In the genomic region with DNA sequence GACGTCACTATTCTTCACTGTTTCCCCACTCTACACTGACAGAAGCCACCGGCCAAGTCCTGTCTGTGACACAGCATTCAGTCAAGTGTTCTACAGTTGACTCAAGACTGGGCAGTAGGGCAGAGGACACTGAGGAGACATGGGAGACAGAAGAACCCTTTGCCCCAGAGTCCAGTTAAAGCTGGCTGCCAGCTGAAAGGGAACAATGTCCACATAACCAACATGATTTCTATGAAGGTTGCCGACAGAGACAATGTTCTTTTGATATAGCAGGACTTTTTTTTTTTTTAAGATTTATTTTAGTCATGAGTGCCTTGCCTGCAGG, we compare ENCODE assay signal across 18 mouse cellular contexts. TPM values are rescaled to one million over a fixed set of nuclear protein-coding genes. Genes with fewer than 3 reads are reported as not detected.
DNase-seq lines count a peak whose midpoint lies in the region; ATAC-seq and TF ChIP-seq lines count a peak whose summit lies in the region.
"Had no signal": no experiment of that assay in that cellular context is flagged by ENCODE, and none has a peak within 500 bp of the region (broad histone marks: within the 10 kb centered on the region; RNA-seq: fewer than 3 reads in every experiment).

No protein-coding gene starts in this region.

- no peak for TF ChIP-seq EP300 in heart, postnatal 0 days (IDR thresholded peaks at IDR 0.05; ENCODE audit: low read depth)
- TF ChIP-seq EP300 in lung, postnatal 0 days (IDR thresholded peaks at IDR 0.05) = no peak

- 43% methylated on average over 3 of the region's 3 CpGs for WGBS in heart, postnatal 0 days
- WGBS in heart, embryonic 11.5 days (ENCODE audit: insufficient replicate concordance) = 72% methylated on average over 3 of the region's 3 CpGs
- WGBS in lung, postnatal 0 days = 46% methylated on average over 3 of the region's 3 CpGs
- WGBS in kidney, postnatal 0 days = 63% methylated on average over 3 of the region's 3 CpGs
- 56% methylated on average over 3 of the region's 3 CpGs for WGBS in small intestine, adult 2 months

- H3K36me3 ChIP-seq in heart, postnatal 0 days (replicated peaks; ENCODE audit: control insufficient read depth, insufficient read depth, low read length) = no peaks in the 10 kb centered on the region
- no peaks in the 10 kb centered on the region for H3K36me3 ChIP-seq in heart, embryonic 11.5 days (ENCODE audit: control insufficient read depth, insufficient read depth, low read length)
- H3K36me3 ChIP-seq in lung, postnatal 0 days (ENCODE audit: insufficient read depth, low read length) = no peaks in the 10 kb centered on the region
- H3K36me3 ChIP-seq in kidney, postnatal 0 days (ENCODE audit: insufficient read depth, low read length) = no peaks in the 10 kb centered on the region
- H3K36me3 ChIP-seq in small intestine, adult 2 months (ENCODE audit: control insufficient read depth, insufficient read depth, low read length) = no peaks in the 10 kb centered on the region
- H3K36me3 ChIP-seq: hindbrain, embryonic 12.5 days; limb, embryonic 13.5 days; midbrain, embryonic 10.5 days; neural tube, embryonic 12.5 days had no signal

- ATAC-seq in heart, postnatal 0 days (ENCODE audit: insufficient read depth, low read depth) = no peak
- ATAC-seq in heart, embryonic 11.5 days (replicated peaks; ENCODE audit: insufficient number of reproducible peaks, low FRiP score, low TSS enrichment) = no peak
- ATAC-seq in lung, postnatal 0 days = peak; percentile 36
- peak; percentile 79 for ATAC-seq in kidney, postnatal 0 days (replicated peaks; ENCODE audit: low FRiP score, low read depth)

- no peak overlapping the region for H3K9ac ChIP-seq in heart, postnatal 0 days (replicated peaks; ENCODE audit: low read depth, low read length)
- no peak overlapping the region for H3K9ac ChIP-seq in heart, embryonic 11.5 days (ENCODE audit: low read depth, low read length)
- no peak overlapping the region for H3K9ac ChIP-seq in lung, postnatal 0 days (replicated peaks; ENCODE audit: low read depth)
- no peak overlapping the region for H3K9ac ChIP-seq in kidney, postnatal 0 days (ENCODE audit: low read depth, low read length)
- H3K9ac ChIP-seq: hindbrain, embryonic 12.5 days; limb, embryonic 13.5 days; neural tube, embryonic 12.5 days had no signal

- no peaks in the 10 kb centered on the region for H3K9me3 ChIP-seq in heart, postnatal 0 days (replicated peaks; ENCODE audit: control insufficient read depth, low read length)
- no peaks in the 10 kb centered on the region for H3K9me3 ChIP-seq in heart, embryonic 11.5 days (replicated peaks; ENCODE audit: control insufficient read depth, low read length)
- H3K9me3 ChIP-seq in lung, postnatal 0 days (ENCODE audit: low read length) = no peaks in the 10 kb centered on the region
- no peaks in the 10 kb centered on the region for H3K9me3 ChIP-seq in kidney, postnatal 0 days (replicated peaks; ENCODE audit: low read length)
- H3K9me3 ChIP-seq: hindbrain, embryonic 12.5 days; limb, embryonic 13.5 days; midbrain, embryonic 10.5 days; neural tube, embryonic 12.5 days had no signal

- no peaks in the 10 kb centered on the region for H3K27me3 ChIP-seq in heart, postnatal 0 days (ENCODE audit: control insufficient read depth, insufficient read depth, low read length)
- H3K27me3 ChIP-seq in heart, embryonic 11.5 days (ENCODE audit: control insufficient read depth, insufficient read depth, low read length) = no peaks in the 10 kb centered on the region
- H3K27me3 ChIP-seq in lung, postnatal 0 days (replicated peaks; ENCODE audit: insufficient read depth, low read length) = no peaks in the 10 kb centered on the region
- H3K27me3 ChIP-seq in kidney, postnatal 0 days (ENCODE audit: insufficient read depth, low read length) = no peaks in the 10 kb centered on the region
- H3K27me3 ChIP-seq in small intestine, adult 2 months (ENCODE audit: control insufficient read depth, insufficient read depth, low read length) = no peaks in the 10 kb centered on the region
- H3K27me3 ChIP-seq: hindbrain, embryonic 12.5 days; limb, embryonic 13.5 days; neural tube, embryonic 12.5 days had no signal

- peaks cover 18% of the 10 kb centered on the region; the same call in 1 of the 2 replicates for H3K4me1 ChIP-seq in heart, postnatal 0 days (ENCODE audit: control insufficient read depth, insufficient read depth)
- peaks cover 13% of the 10 kb centered on the region; the same call in 1 of the 2 replicates for H3K4me1 ChIP-seq in heart, embryonic 11.5 days (ENCODE audit: control insufficient read depth, insufficient read depth, low read length)
- H3K4me1 ChIP-seq in lung, postnatal 0 days (ENCODE audit: insufficient read depth, low read depth, low read length) = peaks cover 6% of the 10 kb centered on the region; the same call in 1 of the 2 replicates
- H3K4me1 ChIP-seq in kidney, postnatal 0 days (replicated peaks; ENCODE audit: insufficient read depth, low read length) = no peaks in the 10 kb centered on the region
- peaks cover 23% of the 10 kb centered on the region; the same call in 1 of the 2 replicates for H3K4me1 ChIP-seq in small intestine, adult 2 months (ENCODE audit: control insufficient read depth, insufficient read depth, insufficient read length, low read length)
- H3K4me1 ChIP-seq: neural tube, embryonic 12.5 days had no signal

- 0 out of 2 replicates have a peak overlapping the region, but pooled peaks have one; percentile 23 for H3K27ac ChIP-seq in heart, postnatal 0 days (ENCODE audit: low read depth)
- H3K27ac ChIP-seq in heart, embryonic 11.5 days (ENCODE audit: low read depth, low read length) = no peak overlapping the region
- peak overlapping the region; percentile 20; the same call in 1 of the 2 replicates for H3K27ac ChIP-seq in lung, postnatal 0 days (ENCODE audit: low read length)
- peak overlapping the region; percentile 66; the same call in 1 of the 2 replicates for H3K27ac ChIP-seq in kidney, postnatal 0 days
- H3K27ac ChIP-seq in small intestine, adult 2 months (ENCODE audit: insufficient read depth, low read depth, low read length) = peak overlapping the region; percentile 79
- H3K27ac ChIP-seq: hindbrain, embryonic 12.5 days; limb, embryonic 13.5 days; midbrain, embryonic 10.5 days; neural tube, embryonic 12.5 days had no signal

- no peak overlapping the region for H3K4me3 ChIP-seq in heart, postnatal 0 days (ENCODE audit: low read depth, low read length)
- H3K4me3 ChIP-seq in heart, embryonic 11.5 days (ENCODE audit: low read depth, low read length) = no peak overlapping the region
- H3K4me3 ChIP-seq in lung, postnatal 0 days (ENCODE audit: low read depth, low read length) = no peak overlapping the region
- no peak overlapping the region for H3K4me3 ChIP-seq in kidney, postnatal 0 days (replicated peaks; ENCODE audit: low read depth, low read length)
- no peak overlapping the region for H3K4me3 ChIP-seq in small intestine, adult 2 months (ENCODE audit: low read depth, low read length)
- H3K4me3 ChIP-seq: hindbrain, embryonic 12.5 days; limb, embryonic 13.5 days; midbrain, embryonic 10.5 days; neural tube, embryonic 12.5 days had no signal

- TF ChIP-seq POLR2A in small intestine, adult 2 months (IDR thresholded peaks at IDR 0.05; ENCODE audit: low read depth, low read length) = no peak

- H3K4me2 ChIP-seq in heart, postnatal 0 days (ENCODE audit: low read depth, low read length) = no peak overlapping the region
- H3K4me2 ChIP-seq in heart, embryonic 11.5 days = no peak overlapping the region
- no peak overlapping the region for H3K4me2 ChIP-seq in lung, postnatal 0 days (replicated peaks; ENCODE audit: low read depth, low read length)
- no peak overlapping the region for H3K4me2 ChIP-seq in kidney, postnatal 0 days (ENCODE audit: low read length)
- H3K4me2 ChIP-seq: hindbrain, embryonic 12.5 days; limb, embryonic 13.5 days; neural tube, embryonic 12.5 days had no signal

- no peak for TF ChIP-seq CTCF in heart, postnatal 0 days (IDR thresholded peaks at IDR 0.05; ENCODE audit: low read depth)
- TF ChIP-seq CTCF in lung, postnatal 0 days (IDR thresholded peaks at IDR 0.05) = no peak
- no peak for TF ChIP-seq CTCF in kidney, postnatal 0 days (IDR thresholded peaks at IDR 0.05; ENCODE audit: low read depth)
- no peak for TF ChIP-seq CTCF in small intestine, adult 2 months (IDR thresholded peaks at IDR 0.05; ENCODE audit: extremely low read depth, insufficient read length, insufficient replicate concordance, low read depth, low read length)

- no peak for DNase-seq in heart, postnatal 0 days (ENCODE audit: low spot score)
- peak; percentile 52 for DNase-seq in lung, postnatal 0 days (ENCODE audit: low spot score)
- DNase-seq in lung, adult 18-20 months = no peak
- no peak for DNase-seq in kidney, postnatal 0 days (ENCODE audit: low spot score)
- no peak for DNase-seq in urinary bladder, postnatal 36 days (ENCODE audit: low spot score in 2 of 2)
- no peak for DNase-seq in layer of hippocampus, adult 9-11 months
- DNase-seq: B cell, adult 2 months; cerebellum, adult 18-20 months; layer of hippocampus, postnatal 36 days; right cerebral cortex, postnatal 4 days; thymus, postnatal 14 days had no signal

RNA-seq across cellular contexts. Expression of a gene that starts 34.8 kb away (rescaled TPM):
- not detected in 2 replicates for total RNA-seq in heart, postnatal 0 days (2014; rRNA removed; ENCODE audit: low replicate concordance)
- not detected in 2 replicates for polyA plus RNA-seq in heart, postnatal 0 days (2015; fragmentation: Nextera tagmentation; extraction: Ambion mirVana)
- polyA plus RNA-seq in heart, embryonic 11.5 days (2014; fragmentation: Nextera tagmentation; extraction: Ambion mirVana) = 0.43 and 0.73 TPM in 2 replicates
- 0.04 and 0.08 TPM in 2 replicates for polyA plus RNA-seq in lung, postnatal 0 days (2015; fragmentation: Nextera tagmentation; extraction: Ambion mirVana)
- 0.05 and 0.24 TPM in 2 replicates for polyA plus RNA-seq in kidney, postnatal 0 days (2015; fragmentation: Nextera tagmentation; extraction: Ambion mirVana)
- polyA plus RNA-seq in small intestine, adult 2 months (2012; rRNA removed) = 0.39 and 0.53 TPM in 2 replicates
- total RNA-seq: monocyte, adult 5-6 weeks had no signal

RNA-seq across cellular contexts. Expression of a gene that starts 35.2 kb away (rescaled TPM):
- total RNA-seq in heart, postnatal 0 days (2014; rRNA removed; ENCODE audit: low replicate concordance) = 33.9 and 48.1 TPM in 2 replicates
- 92.7 and 111 TPM in 2 replicates for polyA plus RNA-seq in heart, postnatal 0 days (2015; fragmentation: Nextera tagmentation; extraction: Ambion mirVana)
- 80.7 and 82.3 TPM in 2 replicates for polyA plus RNA-seq in heart, embryonic 11.5 days (2014; fragmentation: Nextera tagmentation; extraction: Ambion mirVana)
- 45.3 and 45.5 TPM in 2 replicates for polyA plus RNA-seq in lung, postnatal 0 days (2015; fragmentation: Nextera tagmentation; extraction: Ambion mirVana)
- 68.4 and 87.5 TPM in 2 replicates for polyA plus RNA-seq in kidney, postnatal 0 days (2015; fragmentation: Nextera tagmentation; extraction: Ambion mirVana)
- polyA plus RNA-seq in small intestine, adult 2 months (2012; rRNA removed) = 4.4 and 6.1 TPM in 2 replicates

Comparison
In these comparisons a context has a peak if more than half of its experiments do, and no peak if none do; other contexts are left out.
1. ATAC-seq: peak in lung, postnatal 0 days (single experiment) and kidney, postnatal 0 days (single experiment); none in heart, postnatal 0 days (single experiment) and heart, embryonic 11.5 days (single experiment).